ENCODE assay signal across 30 mouse cellular contexts in genomic region chr6:146893890-146894289, GRCm38 (mm10). TPM values are rescaled to one million over a fixed set of nuclear protein-coding genes. Genes with fewer than 3 reads are reported as not detected.
DNase-seq lines count a peak whose midpoint lies in the region; ATAC-seq lines count a peak whose summit lies in the region.
"Had no signal": no experiment of that assay in that cellular context is flagged by ENCODE, and none has a peak within 500 bp of the region (broad histone marks: within the 10 kb centered on the region; RNA-seq: fewer than 3 reads in every experiment).

No protein-coding gene starts in this region.

- peaks cover 30% of the 10 kb centered on the region for H3K4me1 ChIP-seq in limb, embryonic 12.5 days (replicated peaks)
- peaks cover 19% of the 10 kb centered on the region for H3K4me1 ChIP-seq in limb, embryonic 10.5 days
- H3K4me1 ChIP-seq in hindbrain, embryonic 16.5 days (ENCODE audit: control insufficient read depth, insufficient read depth, low read depth, low read length) = no peaks in the 10 kb centered on the region
- H3K4me1 ChIP-seq: neural tube, embryonic 12.5 days had no signal

- peak; percentile 43 for DNase-seq in adrenal gland, adult 2 months
- no peak for DNase-seq in adrenal gland, postnatal 25 days
- no peak for DNase-seq in limb, embryonic 10.5 days (ENCODE audit: low spot score)
- DNase-seq in fat pad, adult 2 months (ENCODE audit: extremely low read depth, low read depth, low spot score) = peak; percentile 43
- DNase-seq in layer of hippocampus, adult 9-11 months = no peak
- DNase-seq: cerebellum, adult 2 months; cerebellum, postnatal 25 days; embryo, embryonic 11 days; gastrocnemius, adult 2 months; heart, postnatal 10 days; kidney, adult 11 months; kidney, postnatal 4 days; liver, postnatal 0 days; thymus, adult 2 months; thymus, postnatal 4 days had no signal

- no peak overlapping the region for H3K4me3 ChIP-seq in limb, embryonic 12.5 days (replicated peaks)
- H3K4me3 ChIP-seq in limb, embryonic 10.5 days = no peak overlapping the region
- H3K4me3 ChIP-seq in hindbrain, embryonic 16.5 days (ENCODE audit: low read length) = no peak overlapping the region
- H3K4me3 ChIP-seq: gastrocnemius, adult 2 months; heart, embryonic 10.5 days; kidney, embryonic 15.5 days; midbrain, embryonic 15.5 days; neural tube, embryonic 12.5 days had no signal

- no peaks in the 10 kb centered on the region for H3K9me3 ChIP-seq in limb, embryonic 12.5 days
- no peaks in the 10 kb centered on the region for H3K9me3 ChIP-seq in limb, embryonic 10.5 days (replicated peaks)
- H3K9me3 ChIP-seq in hindbrain, embryonic 16.5 days (ENCODE audit: control insufficient read depth, low read length) = no peaks in the 10 kb centered on the region
- H3K9me3 ChIP-seq: heart, embryonic 10.5 days; kidney, embryonic 15.5 days; midbrain, embryonic 15.5 days; neural tube, embryonic 12.5 days had no signal

- no peaks in the 10 kb centered on the region for H3K36me3 ChIP-seq in limb, embryonic 12.5 days
- H3K36me3 ChIP-seq in limb, embryonic 10.5 days = no peaks in the 10 kb centered on the region
- H3K36me3 ChIP-seq in hindbrain, embryonic 16.5 days (ENCODE audit: control insufficient read depth, insufficient read depth, low read length) = no peaks in the 10 kb centered on the region
- H3K36me3 ChIP-seq: kidney, embryonic 15.5 days; midbrain, embryonic 15.5 days; neural tube, embryonic 12.5 days had no signal

- no peak overlapping the region for H3K9ac ChIP-seq in limb, embryonic 12.5 days (replicated peaks)
- H3K9ac ChIP-seq in hindbrain, embryonic 16.5 days (ENCODE audit: low read depth, low read length) = no peak overlapping the region
- H3K9ac ChIP-seq: kidney, embryonic 15.5 days; liver, postnatal 0 days; midbrain, embryonic 15.5 days; neural tube, embryonic 12.5 days had no signal

- 0 out of 2 replicates have a peak overlapping the region, but pooled peaks have one; percentile 24 for H3K27ac ChIP-seq in limb, embryonic 12.5 days
- no peak overlapping the region for H3K27ac ChIP-seq in limb, embryonic 10.5 days
- no peak overlapping the region for H3K27ac ChIP-seq in hindbrain, embryonic 16.5 days (ENCODE audit: low read depth, low read length)
- H3K27ac ChIP-seq: gastrocnemius, adult 2 months; heart, embryonic 10.5 days; kidney, embryonic 15.5 days; macrophage; midbrain, embryonic 15.5 days; neural tube, embryonic 12.5 days; stomach, postnatal 0 days had no signal

- no peaks in the 10 kb centered on the region for H3K27me3 ChIP-seq in limb, embryonic 12.5 days
- no peaks in the 10 kb centered on the region for H3K27me3 ChIP-seq in limb, embryonic 10.5 days (ENCODE audit: low read depth, poor library complexity, severe bottlenecking)
- no peaks in the 10 kb centered on the region for H3K27me3 ChIP-seq in hindbrain, embryonic 16.5 days (replicated peaks; ENCODE audit: control insufficient read depth, insufficient read depth, low read length)
- H3K27me3 ChIP-seq: kidney, embryonic 15.5 days; midbrain, embryonic 15.5 days had no signal

- ATAC-seq in limb, embryonic 12.5 days (ENCODE audit: insufficient number of reproducible peaks, insufficient read depth, low FRiP score, low TSS enrichment, low read depth) = peak; percentile 60; the same call in 1 of the 2 replicates
- no peak for ATAC-seq in hindbrain, embryonic 16.5 days
- ATAC-seq: liver, postnatal 0 days; lung, postnatal 0 days; midbrain, embryonic 15.5 days had no signal

- WGBS in limb, embryonic 12.5 days = 62% methylated on average over 2 of the region's 2 CpGs
- WGBS in limb, embryonic 10.5 days = 80% methylated on average over 2 of the region's 2 CpGs
- WGBS in hindbrain, embryonic 16.5 days = 78% methylated on average over 2 of the region's 2 CpGs

- H3K4me2 ChIP-seq in limb, embryonic 12.5 days = no peak overlapping the region
- no peak overlapping the region for H3K4me2 ChIP-seq in hindbrain, embryonic 16.5 days (ENCODE audit: low read length)
- H3K4me2 ChIP-seq: kidney, embryonic 15.5 days; liver, embryonic 11.5 days; midbrain, embryonic 15.5 days; neural tube, embryonic 12.5 days had no signal

RNA-seq across cellular contexts. Expression of gene Ppfibp1, which starts 5.6 kb away (rescaled TPM):
- total RNA-seq in adrenal gland, adult 2 months (2021) = 10 to 100 TPM; 78.9 to 99.7 TPM
- 10.8 and 12.9 TPM in 2 replicates for polyA plus RNA-seq in adrenal gland, adult 2 months (2012; rRNA removed)
- total RNA-seq in adrenal gland, postnatal 25 days (2021) = 70.0 and 98.9 TPM in 2 replicates
- polyA plus RNA-seq in limb, embryonic 12.5 days (2016; fragmentation: Nextera tagmentation; extraction: Ambion mirVana) = 61.0 and 68.0 TPM in 2 replicates
- polyA plus RNA-seq in limb, embryonic 10.5 days (2016; fragmentation: Nextera tagmentation; extraction: Ambion mirVana) = 31.9 and 37.0 TPM in 2 replicates
- 14.6 and 15.9 TPM in 2 replicates for polyA plus RNA-seq in hindbrain, embryonic 16.5 days (2015; fragmentation: Nextera tagmentation; extraction: Ambion mirVana)

RNA-seq across cellular contexts. Expression of gene Smco2, which starts 44.0 kb away (rescaled TPM):
- not detected for total RNA-seq in adrenal gland, adult 2 months (2021)
- polyA plus RNA-seq in adrenal gland, adult 2 months (2012; rRNA removed) = not detected in 2 replicates
- total RNA-seq in adrenal gland, postnatal 25 days (2021) = not detected in 2 replicates
- polyA plus RNA-seq in limb, embryonic 12.5 days (2016; fragmentation: Nextera tagmentation; extraction: Ambion mirVana) = not detected in 2 replicates
- not detected in 2 replicates for polyA plus RNA-seq in limb, embryonic 10.5 days (2016; fragmentation: Nextera tagmentation; extraction: Ambion mirVana)
- polyA plus RNA-seq in hindbrain, embryonic 16.5 days (2015; fragmentation: Nextera tagmentation; extraction: Ambion mirVana) = not detected in 2 replicates
- total RNA-seq: gastrocnemius, adult 2 months; gastrocnemius, postnatal 4 days; left cerebral cortex, adult 18-20 months; left cerebral cortex, postnatal 25 days had no signal
- polyA plus RNA-seq: cerebellum, adult 2 months; forebrain, embryonic 11.5 days; heart, embryonic 10.5 days; hindbrain, embryonic 11.5 days; kidney, embryonic 15.5 days; liver, embryonic 11.5 days; liver, postnatal 0 days; lung, postnatal 0 days; macrophage; midbrain, embryonic 15.5 days; neural tube, embryonic 12.5 days; stomach, postnatal 0 days; thymus, adult 2 months had no signal

Comparison
In these comparisons a context has a peak if more than half of its experiments do, and no peak if none do; other contexts are left out.
1. DNase-seq: peak in adrenal gland, adult 2 months (single experiment) and fat pad, adult 2 months (single experiment); none in adrenal gland, postnatal 25 days (single experiment), limb, embryonic 10.5 days (single experiment) and layer of hippocampus, adult 9-11 months (single experiment).